Mouse (Mus musculus) stomach, postnatal 0 days (tissue): ENCODE measurements around the gene Ccnk.

Source experiments
- CTCF ChIP-seq: IDR thresholded peaks from 2 replicates; pipeline ENCODE4 v1.5.1; 2016; ENCODE audit warnings: antibody characterized with exemption, low read depth, mild to moderate bottlenecking, moderate library complexity
- EP300 ChIP-seq: optimal IDR thresholded peaks from 2 replicates; pipeline ENCODE3; 2016; ENCODE audit warnings: antibody characterized with exemption

DNA sequence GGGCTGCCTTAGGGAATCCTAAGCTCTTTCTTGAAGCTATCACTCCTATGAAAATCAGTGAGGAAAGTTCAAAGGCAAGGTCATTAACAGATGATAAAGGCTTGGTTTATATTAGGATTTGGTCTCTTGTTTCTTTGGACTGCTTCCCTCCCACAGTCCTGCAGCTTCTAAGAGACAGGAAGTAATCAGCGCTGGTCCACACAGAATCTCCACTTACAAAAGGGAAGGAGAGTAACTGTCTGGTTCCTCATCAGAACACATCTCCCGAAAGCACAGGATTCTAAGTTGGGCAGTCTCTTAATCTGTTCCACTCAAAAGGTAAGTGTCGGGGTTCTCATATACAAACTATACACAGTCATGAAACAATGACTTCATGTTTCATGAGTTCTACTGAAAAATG, 10.5 kb upstream of the Ccnk start:
- no peak for TF ChIP-seq CTCF
- no peak for TF ChIP-seq EP300
